Mouse (Mus musculus): ENCODE results near the gene Abcb5. TPM values are rescaled to one million over a fixed set of nuclear protein-coding genes. Genes with fewer than 3 reads are reported as not detected.

Abcb5 gene
- polyA plus RNA-seq, 2 experiments: 0.03 TPM; not detected in 1

GRCm38 (mm10) chr12:118840861-118841260, 125.4 kb downstream of the Abcb5 start:
- H3K27me3 ChIP-seq (ENCODE audit: control insufficient read depth, insufficient read depth, low read length): peaks cover 90% of the 10 kb centered on the region
- no peak overlapping the region for H3K9ac ChIP-seq (ENCODE audit: low read depth, low read length, severe bottlenecking)
- no peak overlapping the region for H3K27ac ChIP-seq (replicated peaks; ENCODE audit: low read depth, low read length)
- 3% methylated on average over 12 of the region's 12 CpGs for WGBS
- ATAC-seq (ENCODE audit: low FRiP score, low read depth): no peak
- no peaks in the 10 kb centered on the region; the same call in 1 of the 2 replicates for H3K4me1 ChIP-seq (ENCODE audit: control insufficient read depth, insufficient read depth, low read length)
- no peak for TF ChIP-seq POLR2A (IDR thresholded peaks at IDR 0.05; ENCODE audit: borderline replicate concordance, extremely low read depth, insufficient read depth, insufficient read length)
- no peak overlapping the region for H3K4me2 ChIP-seq (replicated peaks; ENCODE audit: low read depth, low read length, severe bottlenecking)
- H3K4me3 ChIP-seq (replicated peaks; ENCODE audit: low read length): no peak overlapping the region
- H3K36me3 ChIP-seq (ENCODE audit: control insufficient read depth, insufficient read depth, low read length): no peaks in the 10 kb centered on the region
- H3K9me3 ChIP-seq (ENCODE audit: control insufficient read depth, low read length): no peaks in the 10 kb centered on the region
- DNase-seq (ENCODE audit: low spot score): no peak

DNA sequence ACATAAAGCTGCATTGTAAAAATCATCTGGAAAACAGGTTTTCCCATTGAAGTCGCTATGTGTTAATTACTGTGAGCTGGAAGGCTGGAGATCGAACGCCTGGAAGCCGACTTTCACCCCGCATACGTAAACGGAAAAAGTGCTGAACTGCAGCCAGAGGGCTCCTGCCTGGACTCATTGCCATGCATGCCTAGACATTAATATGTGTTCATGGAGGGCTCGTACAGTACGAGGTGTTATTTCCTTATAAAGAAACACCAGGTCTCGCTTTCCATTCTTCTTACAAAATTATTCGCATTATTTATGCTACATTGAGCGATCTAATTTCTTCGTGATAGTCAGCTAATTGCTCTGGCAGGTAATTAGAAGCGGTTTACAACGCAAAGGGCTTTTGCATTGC, 125.9 kb downstream of the Abcb5 start:
- WGBS: 1% methylated on average over 15 of the region's 15 CpGs
- H3K4me1 ChIP-seq (ENCODE audit: control insufficient read depth, insufficient read depth, low read length): no peaks in the 10 kb centered on the region; the same call in 1 of the 2 replicates
- H3K4me2 ChIP-seq (replicated peaks; ENCODE audit: low read depth, low read length, severe bottlenecking): no peak overlapping the region
- ATAC-seq (ENCODE audit: low FRiP score, low read depth) (no peak), DNase-seq (ENCODE audit: low spot score) (no peak)
- H3K4me3 ChIP-seq (replicated peaks; ENCODE audit: low read length): no peak overlapping the region
- no peak overlapping the region for H3K27ac ChIP-seq (replicated peaks; ENCODE audit: low read depth, low read length)
- peaks cover 87% of the 10 kb centered on the region for H3K27me3 ChIP-seq (ENCODE audit: control insufficient read depth, insufficient read depth, low read length)
- no peaks in the 10 kb centered on the region for H3K36me3 ChIP-seq (ENCODE audit: control insufficient read depth, insufficient read depth, low read length)
- no peaks in the 10 kb centered on the region for H3K9me3 ChIP-seq (ENCODE audit: control insufficient read depth, low read length)
- no peak overlapping the region for H3K9ac ChIP-seq (ENCODE audit: low read depth, low read length, severe bottlenecking)
- no peak for TF ChIP-seq POLR2A (IDR thresholded peaks at IDR 0.05; ENCODE audit: borderline replicate concordance, extremely low read depth, insufficient read depth, insufficient read length)

GRCm38 (mm10) chr12:118839398-118839797, 126.8 kb downstream of the Abcb5 start:
- peaks cover 78% of the 10 kb centered on the region for H3K27me3 ChIP-seq (ENCODE audit: control insufficient read depth, insufficient read depth, low read length)
- no peak for ATAC-seq (ENCODE audit: low FRiP score, low read depth)
- 15% methylated on average over 5 of the region's 5 CpGs for WGBS
- no peaks in the 10 kb centered on the region for H3K9me3 ChIP-seq (ENCODE audit: control insufficient read depth, low read length)
- DNase-seq (ENCODE audit: low spot score): no peak
- TF ChIP-seq POLR2A (IDR thresholded peaks at IDR 0.05; ENCODE audit: borderline replicate concordance, extremely low read depth, insufficient read depth, insufficient read length): no peak
- no peaks in the 10 kb centered on the region for H3K36me3 ChIP-seq (ENCODE audit: control insufficient read depth, insufficient read depth, low read length)
- no peak overlapping the region for H3K4me3 ChIP-seq (replicated peaks; ENCODE audit: low read length)
- H3K27ac ChIP-seq (replicated peaks; ENCODE audit: low read depth, low read length): no peak overlapping the region
- H3K4me2 ChIP-seq (replicated peaks; ENCODE audit: low read depth, low read length, severe bottlenecking): no peak overlapping the region
- H3K4me1 ChIP-seq (ENCODE audit: control insufficient read depth, insufficient read depth, low read length): no peaks in the 10 kb centered on the region; the same call in 1 of the 2 replicates
- H3K9ac ChIP-seq (ENCODE audit: low read depth, low read length, severe bottlenecking): no peak overlapping the region

DNA sequence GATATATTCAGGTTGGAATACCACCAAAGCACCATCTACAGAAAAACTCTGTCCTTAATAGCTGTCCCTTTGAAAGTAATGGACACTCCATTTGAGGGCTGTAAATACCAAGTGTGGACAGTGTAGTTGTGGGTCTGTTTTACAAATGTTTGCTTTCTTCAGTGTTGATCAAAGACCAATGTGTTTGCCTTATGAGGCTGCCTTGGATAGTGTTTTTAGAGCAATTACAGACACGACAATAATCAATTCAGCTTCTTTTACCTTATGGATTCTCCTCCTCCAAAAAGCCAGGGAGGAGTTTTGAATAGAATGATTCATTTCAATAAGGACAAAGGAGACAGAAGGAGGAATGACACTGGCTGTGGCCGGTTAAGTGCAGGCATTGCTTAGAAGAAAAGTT, 128.0 kb downstream of the Abcb5 start:
- WGBS: 6% methylated on average over 2 of the region's 2 CpGs

GRCm38 (mm10) chr12:118837361-118837760, 128.9 kb downstream of the Abcb5 start:
- DNase-seq (ENCODE audit: low spot score) (no peak), ATAC-seq (ENCODE audit: low FRiP score, low read depth) (no peak)
- 2% methylated on average over 11 of the region's 11 CpGs for WGBS
- no peaks in the 10 kb centered on the region for H3K4me1 ChIP-seq (ENCODE audit: control insufficient read depth, insufficient read depth, low read length)
- H3K27ac ChIP-seq (replicated peaks; ENCODE audit: low read depth, low read length): no peak overlapping the region
- H3K9me3 ChIP-seq (ENCODE audit: control insufficient read depth, low read length): no peaks in the 10 kb centered on the region
- no peaks in the 10 kb centered on the region for H3K36me3 ChIP-seq (ENCODE audit: control insufficient read depth, insufficient read depth, low read length)
- H3K27me3 ChIP-seq (ENCODE audit: control insufficient read depth, insufficient read depth, low read length): peaks cover 58% of the 10 kb centered on the region
- no peak overlapping the region for H3K9ac ChIP-seq (ENCODE audit: low read depth, low read length, severe bottlenecking)
- H3K4me3 ChIP-seq (replicated peaks; ENCODE audit: low read length): peak overlapping the region; percentile 52
- no peak for TF ChIP-seq POLR2A (IDR thresholded peaks at IDR 0.05; ENCODE audit: borderline replicate concordance, extremely low read depth, insufficient read depth, insufficient read length)
- H3K4me2 ChIP-seq (replicated peaks; ENCODE audit: low read depth, low read length, severe bottlenecking): peak overlapping the region; percentile 87

More for the DNA sequence above, 128.0 kb downstream of the Abcb5 start:
- Histone ChIP-seq H3K27me3 (ENCODE audit: control insufficient read depth, insufficient read depth, low read length) (peaks cover 67% of the 10 kb centered on the region), H3K4me3 (replicated peaks; ENCODE audit: low read length) (no peak overlapping the region), H3K27ac (replicated peaks; ENCODE audit: low read depth, low read length) (no peak overlapping the region), H3K9me3 (ENCODE audit: control insufficient read depth, low read length) (no peaks in the 10 kb centered on the region), H3K4me2 (replicated peaks; ENCODE audit: low read depth, low read length, severe bottlenecking) (no peak overlapping the region), H3K4me1 (ENCODE audit: control insufficient read depth, insufficient read depth, low read length) (no peaks in the 10 kb centered on the region; the same call in 1 of the 2 replicates), H3K9ac (ENCODE audit: low read depth, low read length, severe bottlenecking) (no peak overlapping the region), H3K36me3 (ENCODE audit: control insufficient read depth, insufficient read depth, low read length) (no peaks in the 10 kb centered on the region)
- no peak for DNase-seq (ENCODE audit: low spot score)
- TF ChIP-seq POLR2A (IDR thresholded peaks at IDR 0.05; ENCODE audit: borderline replicate concordance, extremely low read depth, insufficient read depth, insufficient read length): no peak
- ATAC-seq (ENCODE audit: low FRiP score, low read depth): no peak

Measured in limb, embryonic 14.5 days (tissue).